ENCODE assay signal across 8 mouse cellular contexts in genomic region chrX:20688068-20688547, GRCm38 (mm10). TPM values are rescaled to one million over a fixed set of nuclear protein-coding genes. Genes with fewer than 3 reads are reported as not detected.
DNase-seq lines count a peak whose midpoint lies in the region; ATAC-seq and TF ChIP-seq lines count a peak whose summit lies in the region.

No protein-coding gene starts in this region.

- DNase-seq in ES-E14 (ENCODE audit: low read depth, low spot score), result peak; percentile 56
- DNase-seq in cerebellum, adult 11-12 months, result peak; percentile 91
- peak; percentile 76 for DNase-seq in heart, postnatal 25 days (ENCODE audit: low spot score)
- DNase-seq in layer of hippocampus, adult 18-20 months (ENCODE audit: low spot score in 2 of 2), result peak; percentile 79 to 80
- peak; percentile 82 to 85 for DNase-seq in lung, adult 18-20 months

- H3K36me3 ChIP-seq in ES-E14 (ENCODE audit: control insufficient read depth, insufficient read depth, low read length, poor library complexity, severe bottlenecking), result peaks cover 9% of the 10 kb centered on the region
- no peaks in the 10 kb centered on the region for H3K36me3 ChIP-seq in forebrain, embryonic 15.5 days
- no peaks in the 10 kb centered on the region; the same call in none of the 2 replicates for H3K36me3 ChIP-seq in neural tube, embryonic 14.5 days (ENCODE audit: control insufficient read depth, insufficient read depth, low read length)
- H3K36me3 ChIP-seq in testis, adult 2 months (ENCODE audit: control insufficient read depth, insufficient read depth, low read length), result no peaks in the 10 kb centered on the region

- intact Hi-C loops in heart, postnatal 25 days (cut with DNase I), result no loop called here

- H3K4me3 ChIP-seq in ES-E14 (ENCODE audit: insufficient read depth in 1 of 2, low read depth in 1 of 2, low read length in 2 of 2, poor library complexity in 1 of 2, severe bottlenecking in 1 of 2), result peak overlapping the region; percentile 95 to 98
- H3K4me3 ChIP-seq in forebrain, embryonic 15.5 days, result peak overlapping the region; percentile 72
- peak overlapping the region; percentile 62 for H3K4me3 ChIP-seq in neural tube, embryonic 14.5 days (ENCODE audit: low read depth, low read length)
- H3K4me3 ChIP-seq in testis, adult 2 months (ENCODE audit: control insufficient read depth, low read depth, low read length), result peak overlapping the region; percentile 89

- peak; percentile 94 for ATAC-seq in forebrain, embryonic 15.5 days (replicated peaks)
- peak; percentile 94 for ATAC-seq in neural tube, embryonic 14.5 days (ENCODE audit: low read depth)

- H3K27ac ChIP-seq in ES-E14 (ENCODE audit: insufficient read depth, low read depth, low read length, poor library complexity, severe bottlenecking), result peak overlapping the region; percentile 93
- H3K27ac ChIP-seq in forebrain, embryonic 15.5 days (replicated peaks), result peak overlapping the region; percentile 96
- H3K27ac ChIP-seq in neural tube, embryonic 14.5 days (ENCODE audit: low read depth, low read length), result peak overlapping the region; percentile 90
- peak overlapping the region; percentile 91 for H3K27ac ChIP-seq in testis, adult 2 months (ENCODE audit: control insufficient read depth, insufficient read depth, low read depth, low read length)

- TF ChIP-seq POLR2A in testis, adult 2 months (IDR thresholded peaks at IDR 0.05; ENCODE audit: control insufficient read depth, low read depth, low read length), result peak; percentile 41; the same call in 1 of the 2 replicates

- TF ChIP-seq CTCF in testis, adult 2 months (IDR thresholded peaks at IDR 0.05; ENCODE audit: control insufficient read depth, insufficient read depth, insufficient replicate concordance, low read depth, low read length), result no peak

- in situ Hi-C loops in ES-E14 (cut with MboI; ENCODE audit: low sequenced_read_pairs in 2 of 2, unreplicated experiment in 2 of 2), result no loop called here

- H3K9me3 ChIP-seq in ES-E14 (ENCODE audit: control insufficient read depth, insufficient read depth, low read depth, low read length), result no peaks in the 10 kb centered on the region
- no peaks in the 10 kb centered on the region for H3K9me3 ChIP-seq in forebrain, embryonic 15.5 days
- no peaks in the 10 kb centered on the region for H3K9me3 ChIP-seq in neural tube, embryonic 14.5 days (ENCODE audit: control insufficient read depth, low read length)

- peak overlapping the region; percentile 63 for H3K4me2 ChIP-seq in forebrain, embryonic 15.5 days (replicated peaks)
- H3K4me2 ChIP-seq in neural tube, embryonic 14.5 days (ENCODE audit: low read depth, low read length), result peak overlapping the region; percentile 56

- 22% methylated on average over 33 of the region's 33 CpGs for WGBS in forebrain, embryonic 15.5 days
- 19% methylated on average over 26 of the region's 33 CpGs for WGBS in neural tube, embryonic 14.5 days

- no peaks in the 10 kb centered on the region for H3K27me3 ChIP-seq in forebrain, embryonic 15.5 days
- no peaks in the 10 kb centered on the region for H3K27me3 ChIP-seq in neural tube, embryonic 14.5 days (ENCODE audit: control insufficient read depth, insufficient read depth, low read length)
- no peaks in the 10 kb centered on the region for H3K27me3 ChIP-seq in testis, adult 2 months (ENCODE audit: control insufficient read depth, insufficient read depth, low read length)

- H3K9ac ChIP-seq in ES-E14 (ENCODE audit: insufficient read depth, low read depth, low read length, poor library complexity, severe bottlenecking), result peak overlapping the region; percentile 99
- H3K9ac ChIP-seq in forebrain, embryonic 15.5 days (replicated peaks), result peak overlapping the region; percentile 84
- H3K9ac ChIP-seq in neural tube, embryonic 14.5 days (replicated peaks; ENCODE audit: low read depth, low read length), result peak overlapping the region; percentile 71

- H3K4me1 ChIP-seq in ES-E14 (ENCODE audit: control insufficient read depth in 2 of 2, insufficient read depth in 2 of 2, low read length in 2 of 2, poor library complexity in 1 of 2), result 0 out of 4 replicates have a peak, but pooled peaks cover 0 to 2% of the 10 kb centered on the region in 2 experiments
- H3K4me1 ChIP-seq in forebrain, embryonic 15.5 days, result peaks cover 26% of the 10 kb centered on the region
- H3K4me1 ChIP-seq in neural tube, embryonic 14.5 days (ENCODE audit: control insufficient read depth, insufficient read depth, low read length), result 0 out of 2 replicates have a peak, but pooled peaks cover 4% of the 10 kb centered on the region
- H3K4me1 ChIP-seq in testis, adult 2 months (ENCODE audit: control insufficient read depth, insufficient read depth, low read length), result peaks cover 2% of the 10 kb centered on the region; the same call in 1 of the 2 replicates

TF ChIP-seq in ES-E14, 5 proteins besides CTCF, POLR2A, EP300 and RAD21:
- TF ChIP-seq HCFC1 (IDR thresholded peaks at IDR 0.05; ENCODE audit: borderline replicate concordance, insufficient read depth, low read length), result no peak

RNA-seq across cellular contexts. Expression of gene Cdk16, which starts 0.4 kb away (rescaled TPM):
- total RNA-seq in ES-E14 (2012; rRNA removed), result 47.5 and 53.4 TPM in 2 replicates
- 133 and 137 TPM in 2 replicates for polyA plus RNA-seq in forebrain, embryonic 15.5 days (2015; fragmentation: Nextera tagmentation; extraction: Ambion mirVana)
- 100 to 1,000 TPM; 133 to 152 TPM for total RNA-seq in heart, postnatal 25 days (2021)
- total RNA-seq in layer of hippocampus, adult 18-20 months (2021), result 100 to 1,000 TPM; 197 to 200 TPM
- 117 and 120 TPM in 2 replicates for polyA plus RNA-seq in neural tube, embryonic 14.5 days (2014; fragmentation: Nextera tagmentation; extraction: Ambion mirVana)
- 135 and 145 TPM in 2 replicates for polyA plus RNA-seq in testis, adult 2 months (2012; rRNA removed)

RNA-seq across cellular contexts. Expression of gene Usp11, which starts 15.6 kb away (rescaled TPM):
- 16.8 and 43.4 TPM in 2 replicates for total RNA-seq in ES-E14 (2012; rRNA removed)
- 85.3 and 86.6 TPM in 2 replicates for polyA plus RNA-seq in forebrain, embryonic 15.5 days (2015; fragmentation: Nextera tagmentation; extraction: Ambion mirVana)
- 1 to 10 TPM; 4.3 to 6.5 TPM for total RNA-seq in heart, postnatal 25 days (2021)
- total RNA-seq in layer of hippocampus, adult 18-20 months (2021), result 100 to 1,000 TPM; 114 to 129 TPM
- 85.9 and 93.5 TPM in 2 replicates for polyA plus RNA-seq in neural tube, embryonic 14.5 days (2014; fragmentation: Nextera tagmentation; extraction: Ambion mirVana)
- 4.9 and 5.6 TPM in 2 replicates for polyA plus RNA-seq in testis, adult 2 months (2012; rRNA removed)

RNA-seq across cellular contexts. Expression of gene Uba1, which starts 30.0 kb away (rescaled TPM):
- 149 and 178 TPM in 2 replicates for total RNA-seq in ES-E14 (2012; rRNA removed)
- polyA plus RNA-seq in forebrain, embryonic 15.5 days (2015; fragmentation: Nextera tagmentation; extraction: Ambion mirVana), result 407 and 417 TPM in 2 replicates
- 100 to 1,000 TPM; 205 to 246 TPM for total RNA-seq in heart, postnatal 25 days (2021)
- total RNA-seq in layer of hippocampus, adult 18-20 months (2021), result 100 to 1,000 TPM; 362 to 380 TPM
- polyA plus RNA-seq in neural tube, embryonic 14.5 days (2014; fragmentation: Nextera tagmentation; extraction: Ambion mirVana), result 318 and 392 TPM in 2 replicates
- 122 and 144 TPM in 2 replicates for polyA plus RNA-seq in testis, adult 2 months (2012; rRNA removed)

Comparison
In these comparisons a context has a peak if more than half of its experiments do, and no peak if none do; other contexts are left out.
1. Peak in every context shown above with its lines: DNase-seq, ATAC-seq, H3K4me3 ChIP-seq and H3K27ac ChIP-seq.